Mouse (Mus musculus): ENCODE results near the gene Cby3.

Cby3 gene

DNA sequence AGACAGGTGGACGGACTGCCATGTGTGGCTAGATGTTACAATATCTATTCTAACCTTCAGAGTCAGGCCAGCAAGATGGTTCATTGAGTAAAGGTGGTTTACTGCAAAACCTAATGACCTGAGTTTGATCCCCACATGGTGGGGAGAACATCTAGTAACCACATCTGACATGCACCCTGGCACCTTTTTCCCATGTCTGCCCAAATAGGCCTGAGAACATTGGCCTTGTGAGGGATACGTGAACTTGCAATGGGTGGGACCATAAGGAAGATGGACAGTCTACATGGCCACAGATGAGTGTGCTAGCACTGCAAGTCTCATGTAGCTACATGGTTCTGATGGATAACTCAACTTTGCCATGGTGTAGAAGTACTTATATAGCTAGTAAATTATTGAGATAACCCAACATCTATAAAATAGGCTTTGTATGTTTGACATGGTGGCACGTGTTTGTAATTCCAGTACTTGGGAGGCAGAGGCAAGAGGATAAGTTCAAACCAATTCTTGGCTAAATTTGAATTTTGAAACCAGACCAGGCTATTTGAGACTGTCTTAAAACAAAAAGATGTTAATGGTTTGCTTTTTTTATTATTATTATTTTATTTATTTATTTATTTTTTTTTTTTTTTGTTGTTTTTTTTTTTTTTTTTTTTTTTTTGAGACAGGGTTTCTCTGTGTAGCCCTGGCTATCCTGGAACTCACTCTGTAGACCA, 34.1 kb downstream of the Cby3 start:
- DNase-seq (ENCODE audit: low spot score in 2 of 2): no peak

DNA sequence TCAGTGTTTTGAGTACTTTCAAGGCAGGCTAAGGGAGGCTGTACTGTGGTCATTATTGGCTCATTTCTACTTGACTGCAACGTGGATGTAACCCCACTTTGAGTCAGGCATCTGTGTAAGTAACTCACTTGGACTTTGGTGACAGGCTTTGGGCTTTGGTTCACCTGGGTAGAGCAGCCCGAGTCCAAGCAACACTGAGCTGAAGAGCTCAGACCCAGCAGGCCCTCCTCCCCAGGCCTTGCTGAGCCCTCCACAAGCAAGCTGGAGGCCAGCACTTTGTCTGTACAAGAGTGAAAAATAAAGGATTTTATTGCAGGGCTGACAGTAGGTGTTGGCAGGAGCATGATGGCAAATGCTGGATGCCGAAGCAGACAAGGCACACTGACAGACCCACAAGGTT, 34.7 kb downstream of the Cby3 start:
- DNase-seq (ENCODE audit: low spot score in 2 of 2): no peak

DNA sequence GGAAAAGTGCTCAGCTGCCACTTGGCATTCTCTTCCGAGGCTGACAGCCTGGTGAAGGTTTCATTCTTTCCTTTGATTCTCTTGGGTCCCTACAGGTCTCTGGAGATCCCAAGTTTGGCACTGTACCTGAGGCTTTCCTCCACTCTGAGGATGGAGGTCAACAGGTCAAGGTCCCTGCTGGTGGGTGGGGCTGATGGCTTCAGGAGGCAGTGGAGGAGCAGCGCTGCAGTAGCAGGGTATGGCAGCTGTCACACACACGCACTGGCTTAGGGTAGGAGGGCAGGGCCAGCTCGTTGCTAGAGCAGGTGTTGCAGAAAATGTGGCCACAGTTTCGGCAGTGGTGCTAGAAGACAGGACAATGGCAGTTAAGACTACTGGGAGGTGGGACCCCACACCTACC, 35.4 kb downstream of the Cby3 start:
- DNase-seq (ENCODE audit: low spot score in 2 of 2): no peak

DNA sequence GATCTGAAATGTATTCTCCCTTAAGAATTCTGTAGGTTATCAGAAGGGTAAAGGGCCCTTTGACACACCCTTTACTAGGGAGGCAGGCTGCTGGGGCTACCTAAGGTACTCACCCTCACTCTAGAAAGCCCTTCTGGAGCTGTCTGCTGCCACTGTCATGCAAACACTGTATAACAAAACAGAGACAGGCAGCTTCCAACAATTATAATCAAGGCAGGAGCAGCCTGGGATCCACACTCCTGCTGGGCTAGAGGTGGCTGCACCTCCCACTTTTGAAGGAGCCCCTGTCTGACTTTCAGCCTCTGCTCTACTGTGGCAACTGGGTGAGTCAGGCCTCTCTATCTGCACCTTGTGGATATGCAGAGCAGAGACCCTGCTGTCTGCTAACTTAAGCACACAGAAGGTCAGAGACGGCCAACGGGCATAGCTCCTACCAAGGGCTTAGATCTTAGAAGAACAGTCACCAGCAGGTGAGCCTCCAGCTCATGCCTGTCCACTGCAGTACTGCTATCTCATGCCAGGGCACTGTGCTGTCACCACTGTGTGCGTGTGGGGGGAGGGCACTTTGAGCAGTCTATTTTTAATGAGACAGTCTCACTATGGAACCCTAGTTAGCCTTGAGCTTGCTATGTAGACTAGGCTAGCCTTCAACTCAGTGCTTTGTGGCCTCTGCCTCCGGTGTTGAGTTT, 37.2 kb downstream of the Cby3 start:
- DNase-seq (ENCODE audit: low spot score in 2 of 2): no peak

DNA sequence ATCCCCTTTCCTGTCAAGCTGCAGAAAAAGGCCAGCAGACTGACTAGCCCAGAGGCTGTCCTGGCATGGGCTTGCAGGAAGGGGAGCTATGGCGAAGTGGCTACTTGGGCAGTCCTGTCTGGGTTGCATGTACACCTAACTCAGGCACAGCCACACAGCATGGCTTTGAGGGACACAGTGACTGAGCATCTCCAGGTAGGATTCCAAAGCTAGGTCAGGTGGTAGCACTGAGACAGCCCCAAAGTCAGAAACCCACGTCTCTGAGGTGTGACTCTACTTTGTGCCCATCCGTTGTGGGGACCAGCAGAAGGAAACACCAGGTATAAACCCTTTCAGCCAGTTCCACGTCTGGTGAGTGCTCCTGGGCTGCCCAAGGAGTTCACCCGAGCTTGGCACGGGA, 39.0 kb downstream of the Cby3 start:
- DNase-seq (ENCODE audit: low spot score in 2 of 2): no peak

DNA sequence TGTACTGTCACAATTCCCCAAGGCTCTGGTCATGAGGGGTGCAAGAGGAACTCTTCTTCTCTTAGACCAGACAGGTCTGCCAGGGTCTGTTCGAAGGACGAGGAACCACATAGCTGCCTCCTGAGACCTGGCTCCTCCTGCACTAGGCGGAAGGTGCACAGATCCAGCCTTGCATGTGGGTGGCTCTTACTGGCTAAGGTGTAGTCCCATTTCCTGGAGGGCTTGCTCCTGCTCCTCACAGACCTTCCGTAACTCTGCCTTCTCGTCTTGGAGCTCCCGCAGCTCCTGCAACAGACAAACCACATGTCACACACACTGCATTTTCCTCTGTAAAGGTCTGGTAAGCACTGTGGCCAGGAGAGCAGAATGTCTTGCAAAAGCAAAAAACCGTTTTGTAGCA, 40.5 kb downstream of the Cby3 start:
- DNase-seq (ENCODE audit: low spot score in 2 of 2): no peak

DNA sequence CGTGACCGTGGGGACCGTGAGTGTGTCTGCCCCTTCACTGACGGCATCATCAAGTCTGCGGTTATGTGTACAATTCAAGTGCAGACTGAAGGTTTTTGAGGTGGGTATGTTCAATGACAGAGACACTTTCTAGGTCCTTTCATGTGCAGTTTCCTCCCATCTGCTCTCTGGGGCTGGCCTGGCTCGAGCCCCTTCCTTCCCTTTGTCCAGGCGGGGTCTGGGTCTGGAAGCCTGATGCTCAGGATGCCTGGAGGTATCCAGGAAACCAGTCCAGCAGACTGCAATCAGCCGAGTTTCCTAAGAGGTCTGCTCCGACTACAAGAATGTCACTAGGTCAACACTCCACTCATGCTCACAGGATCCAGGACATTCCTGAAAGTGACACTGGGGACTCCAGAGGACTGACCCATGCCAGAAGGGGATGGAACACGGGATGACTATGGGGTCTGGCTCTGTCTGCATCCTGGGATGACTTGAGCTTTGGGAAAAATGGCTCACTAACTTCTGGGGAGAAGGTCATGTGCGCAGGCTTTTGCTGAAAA, 42.6 kb downstream of the Cby3 start:
- DNase-seq (ENCODE audit: low spot score in 2 of 2): no peak

DNA sequence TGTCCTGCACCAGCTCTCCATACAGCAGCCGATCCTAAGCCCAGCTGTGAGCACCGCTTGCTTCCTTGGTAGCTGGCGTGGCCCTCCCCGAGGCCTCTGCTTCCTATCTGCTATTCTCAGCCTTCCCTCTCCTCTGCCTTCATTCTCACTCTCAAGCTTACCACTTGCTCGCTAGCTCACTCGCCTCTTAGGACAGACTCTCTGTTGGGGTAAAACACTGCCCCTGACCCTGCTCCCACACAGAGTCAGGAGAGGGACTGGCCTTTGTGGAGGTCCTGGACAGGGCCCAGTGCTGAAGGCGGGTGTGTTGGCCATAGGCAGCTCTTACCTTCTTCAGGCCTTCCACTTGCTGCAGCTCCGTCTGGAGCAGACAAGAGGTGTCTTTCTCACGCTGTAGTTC, 43.1 kb downstream of the Cby3 start:
- no peak for DNase-seq (ENCODE audit: low spot score in 2 of 2)

DNA sequence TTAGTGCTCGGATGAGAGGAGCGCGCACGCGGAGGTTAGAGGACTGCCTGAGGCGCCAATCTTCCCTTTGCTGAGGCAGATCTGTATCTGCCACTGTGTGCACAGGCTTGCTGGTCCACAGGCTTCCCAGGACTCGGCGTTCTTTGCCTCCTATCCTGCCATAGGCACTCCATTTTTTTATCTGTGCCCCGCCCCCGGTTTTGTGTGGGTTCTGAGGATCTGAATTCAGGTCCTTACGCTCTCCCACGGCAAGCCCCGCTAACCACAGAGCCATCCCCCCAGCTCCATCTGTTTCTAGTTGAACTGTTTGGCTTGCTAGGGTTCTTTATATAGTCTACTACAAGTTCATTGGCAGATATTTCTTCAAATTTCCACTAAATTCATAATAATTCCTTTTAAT, 44.5 kb downstream of the Cby3 start:
- DNase-seq (ENCODE audit: low spot score in 2 of 2): no peak

DNA sequence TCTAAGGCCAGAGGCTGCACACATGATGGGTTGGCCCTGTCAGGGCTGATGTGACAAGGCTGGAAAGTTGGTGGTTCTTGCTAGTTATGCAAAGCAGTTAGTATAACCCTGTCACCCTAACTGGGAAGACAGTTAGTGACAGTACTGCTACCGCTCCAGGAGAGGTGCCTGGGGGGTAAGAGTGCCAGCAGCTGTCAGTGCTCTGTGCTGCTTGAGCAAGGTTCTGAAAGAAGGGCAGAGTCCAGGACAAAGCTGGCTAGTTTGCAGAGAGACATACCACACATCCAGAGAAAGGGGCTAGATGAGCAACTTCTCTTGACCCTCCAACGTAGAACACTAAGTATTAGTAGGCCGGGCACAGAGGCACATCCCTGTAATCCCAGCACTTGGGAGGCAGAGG, 48.2 kb downstream of the Cby3 start:
- no peak for DNase-seq (ENCODE audit: low spot score in 2 of 2)

DNA sequence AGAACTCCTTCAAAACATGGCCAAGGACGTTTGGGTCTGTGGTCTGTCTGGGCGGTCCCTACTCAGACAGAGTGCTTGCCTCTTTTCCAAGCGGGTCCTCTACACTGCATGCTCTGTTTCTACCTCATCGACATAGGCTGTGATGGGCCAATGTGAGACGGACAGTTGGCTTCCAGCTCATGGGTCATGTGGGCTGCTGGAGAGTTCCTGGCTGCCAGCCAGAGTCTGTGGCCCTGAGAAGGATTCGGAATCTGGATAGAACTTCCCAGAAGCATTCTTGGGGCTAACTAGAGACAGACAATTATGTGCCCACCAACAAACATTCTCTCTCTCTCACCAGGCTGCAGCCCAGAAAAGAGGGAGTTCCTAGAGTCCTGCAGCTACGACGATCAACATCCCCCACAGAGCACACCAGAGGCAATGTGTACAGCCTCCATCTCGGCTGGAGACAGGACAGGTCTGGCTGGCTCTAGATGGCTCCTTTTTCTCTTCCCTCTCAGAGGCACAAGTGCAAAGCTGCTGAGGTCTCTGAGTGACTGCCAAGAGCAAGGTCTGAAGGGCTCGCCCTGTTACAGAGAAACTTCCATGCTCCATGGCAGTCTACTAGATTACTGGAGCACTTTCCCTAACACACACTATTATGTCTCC, 49.2 kb downstream of the Cby3 start:
- no peak for DNase-seq (ENCODE audit: low spot score in 2 of 2)

DNA sequence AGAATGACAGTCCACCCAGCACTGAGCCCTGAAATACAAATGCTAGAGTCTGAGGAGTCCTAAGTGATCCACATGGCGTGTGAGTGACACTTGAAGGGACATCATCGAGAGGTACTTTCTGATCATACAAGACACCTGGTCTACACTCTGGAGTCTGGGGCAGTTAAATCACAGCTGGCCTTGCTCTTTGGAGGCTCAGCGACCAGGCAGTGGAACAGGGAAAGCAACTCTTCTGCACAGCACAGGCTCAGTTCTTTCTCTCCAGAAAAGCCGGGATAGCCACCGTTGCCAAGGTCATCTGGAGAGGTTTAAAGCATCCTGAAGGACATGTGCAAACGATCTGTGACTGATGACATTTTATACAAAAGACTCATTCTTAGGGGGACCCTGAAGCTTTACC, 53.0 kb downstream of the Cby3 start:
- DNase-seq (ENCODE audit: low spot score in 2 of 2): no peak

All from spleen, postnatal 36 days (tissue).